Mouse (Mus musculus) stomach, postnatal 0 days (tissue): Measurements from ENCODE around the gene Oprd1. TPM values are rescaled to one million over a fixed set of nuclear protein-coding genes. Genes with fewer than 3 reads are reported as not detected.
A peak's percentile ranks its signal among the peaks of the same experiment; 100 is the strongest.

Experiments
- ATAC-seq: fragments of 200-750 bp; cut with Nextera tagmentation; 2 replicates; pipeline ENCODE4 v1.8.0; 2017; ENCODE audit not compliant: low FRiP score, low TSS enrichment
- DNase-seq: peaks from one replicate; pipeline ENCODE4 v3.0.0-alpha.2; 2016; ENCODE audit warnings: low spot score
- H3K27ac ChIP-seq: fragments of 300-500 bp; sonication (generic); replicated peaks from 2 replicates; pipeline ENCODE4 v1.5.1; 2014; ENCODE audit warnings: mild to moderate bottlenecking, control low read depth
- H3K27me3 ChIP-seq: fragments of 300-500 bp; sonication (generic); 2 replicates; pipeline ENCODE4 v1.6.1; 2014; ENCODE audit warnings: low read length; ENCODE audit not compliant: control insufficient read depth, insufficient read depth
- H3K36me3 ChIP-seq: fragments of 300-500 bp; sonication (generic); 2 replicates; pipeline ENCODE4 v1.6.1; 2014; ENCODE audit warnings: low read length, mixed read lengths; ENCODE audit not compliant: control insufficient read depth, insufficient read depth
- H3K4me1 ChIP-seq: fragments of 300-500 bp; sonication (generic); replicated peaks from 2 replicates; pipeline ENCODE4 v1.6.1; 2014; ENCODE audit warnings: antibody characterized with exemption; ENCODE audit not compliant: control insufficient read depth, insufficient read depth
- H3K4me2 ChIP-seq: fragments of 300-500 bp; sonication (generic); replicated peaks from 2 replicates; pipeline ENCODE4 v1.6.1; 2014; ENCODE audit warnings: low read depth, mild to moderate bottlenecking, control low read depth, moderate library complexity
- H3K4me3 ChIP-seq: fragments of 300-500 bp; sonication (generic); 2 replicates; pipeline ENCODE4 v1.5.1; 2014; ENCODE audit warnings: low read depth, low read length, control low read depth
- H3K9ac ChIP-seq: fragments of 300-500 bp; sonication (generic); 2 replicates; pipeline ENCODE4 v1.6.1; 2014; ENCODE audit warnings: mild to moderate bottlenecking, low read length, control low read depth, mixed read lengths
- H3K9me3 ChIP-seq: fragments of 300-500 bp; sonication (generic); 2 replicates; pipeline ENCODE4 v1.6.1; 2016; ENCODE audit warnings: low read length; ENCODE audit not compliant: control insufficient read depth
- CTCF ChIP-seq: IDR thresholded peaks from 2 replicates; pipeline ENCODE4 v1.5.1; 2016; ENCODE audit warnings: antibody characterized with exemption, low read depth, mild to moderate bottlenecking, moderate library complexity
- EP300 ChIP-seq: optimal IDR thresholded peaks from 2 replicates; pipeline ENCODE3; 2016; ENCODE audit warnings: antibody characterized with exemption
- WGBS: fragments of 180-500 bp; shearing (Covaris S2); extraction: QIAGEN DNeasy Blood & Tissue Kit; methylation state at CpG from one replicate; pipeline ENCODE4 v1.1.7; 2014; 5-methylcytosine and 5-hydroxymethylcytosine counted together
- polyA plus RNA-seq: library from polyadenylated mRNA; unstranded; fragments of >200 nt; fragmentation: Nextera tagmentation; extraction: Ambion mirVana; gene quantifications from 2 replicates; pipeline ENCODE4 v1.2.1, GENCODE M21; 2015

The Oprd1 gene
- polyA plus RNA-seq, 1 experiment from 2014 or later: 0.04 TPM

DNA sequence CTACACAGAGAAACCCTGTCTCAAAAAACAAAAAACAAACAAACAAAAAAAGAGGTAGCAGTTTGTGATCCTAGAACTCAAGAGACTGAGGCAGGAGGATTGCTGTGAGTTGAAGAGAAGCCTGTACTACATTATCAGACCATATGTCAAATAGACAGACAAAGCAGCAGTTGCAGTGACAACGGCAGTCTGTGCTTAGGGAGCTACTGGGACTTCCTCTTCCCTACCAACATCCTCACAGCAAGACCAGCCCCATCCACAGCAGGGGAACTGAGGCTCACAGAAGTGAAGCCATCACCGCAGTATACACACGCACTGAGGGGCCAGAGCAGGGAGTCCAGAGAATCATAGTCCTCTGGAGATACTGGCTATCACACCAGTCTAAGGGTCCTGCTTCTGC is 78.7 kb downstream of the Oprd1 start:
- Histone ChIP-seq H3K9me3 (no peaks in the 10 kb centered on the region), H3K36me3 (no peaks in the 10 kb centered on the region), H3K27ac (peak overlapping the region; percentile 18; the same call in 1 of the 2 replicates), H3K27me3 (no peaks in the 10 kb centered on the region), H3K9ac (no peak overlapping the region), H3K4me2 (no peak overlapping the region), H3K4me3 (no peak overlapping the region), H3K4me1 (no peaks in the 10 kb centered on the region)
- DNase-seq (no peak), ATAC-seq (no peak)
- TF ChIP-seq EP300: no peak
- TF ChIP-seq CTCF: no peak
- 55% methylated on average over 3 of the region's 3 CpGs for WGBS

DNA sequence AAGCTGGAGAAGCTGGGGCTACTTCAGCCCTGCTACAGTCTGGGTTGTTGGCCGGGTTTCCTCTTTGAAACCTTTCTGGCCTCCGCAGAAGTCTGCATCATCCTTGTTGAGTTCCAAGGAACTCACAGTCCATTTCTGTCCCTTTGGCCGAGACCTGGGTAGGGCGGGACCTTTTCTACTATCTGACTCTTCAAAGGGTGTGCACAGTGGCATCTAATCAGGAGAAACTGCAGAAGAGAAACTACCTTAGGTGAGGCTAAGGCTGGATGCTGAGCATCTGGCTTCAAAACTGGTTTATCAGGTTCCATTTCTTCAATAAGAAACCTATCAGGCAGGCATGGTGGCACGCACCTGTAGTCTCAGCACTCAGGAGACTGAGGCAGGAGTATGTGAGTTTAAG is 79.7 kb downstream of the Oprd1 start:
- Histone ChIP-seq H3K9me3 (no peaks in the 10 kb centered on the region), H3K4me2 (no peak overlapping the region), H3K36me3 (no peaks in the 10 kb centered on the region), H3K27ac (peak overlapping the region; percentile 74), H3K4me3 (no peak overlapping the region), H3K27me3 (no peaks in the 10 kb centered on the region), H3K4me1 (no peaks in the 10 kb centered on the region), H3K9ac (no peak overlapping the region)
- ATAC-seq (peak; percentile 85), DNase-seq (peak; percentile 59)
- TF ChIP-seq CTCF: no peak
- TF ChIP-seq EP300: no peak
- 70% methylated on average over 5 of the region's 5 CpGs for WGBS

DNA sequence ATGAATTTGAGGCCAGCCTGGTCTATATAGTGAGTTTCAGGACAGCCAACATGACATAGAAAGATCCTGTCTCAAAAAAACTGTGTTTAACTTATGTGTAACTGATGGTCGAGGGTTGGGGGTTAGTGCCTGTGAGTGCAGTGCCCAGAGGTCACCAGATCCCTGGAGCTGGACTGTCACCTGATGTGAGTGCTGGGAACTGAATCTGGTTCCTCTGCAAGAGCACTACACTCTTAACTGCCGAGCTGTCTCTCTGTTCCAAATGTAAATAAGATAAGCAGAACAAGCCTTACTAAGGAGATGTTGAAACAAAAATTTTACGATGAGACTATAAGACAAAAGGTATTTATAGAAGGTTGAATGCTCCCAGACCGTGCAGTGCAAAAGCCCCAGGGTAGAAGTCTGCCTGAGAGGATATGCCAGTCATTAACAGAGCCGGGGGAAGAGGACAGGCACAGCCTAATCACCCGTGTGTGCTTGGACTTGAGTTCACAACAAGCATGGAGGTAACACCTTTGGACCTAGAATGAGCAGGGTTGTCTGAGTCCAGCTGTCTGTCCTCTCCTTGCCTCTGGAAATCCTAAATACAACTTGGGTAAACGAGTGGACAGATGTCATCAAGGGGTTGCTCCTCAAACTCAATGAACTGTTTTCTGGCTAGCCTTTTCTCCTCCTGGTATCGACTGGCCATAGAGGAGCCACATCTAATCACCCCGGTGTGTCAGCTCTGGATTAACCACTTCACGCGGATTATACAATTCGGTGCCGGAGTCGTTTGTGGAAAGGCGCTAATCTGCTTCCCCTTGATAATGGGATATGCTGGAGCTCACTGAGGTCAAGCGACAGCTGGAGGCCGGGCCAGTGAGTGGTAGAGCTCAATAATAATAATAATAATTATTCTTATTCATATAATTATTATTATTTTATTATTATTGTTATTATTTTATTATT is 81.1 kb downstream of the Oprd1 start:
- Histone ChIP-seq H3K27ac (no peak overlapping the region), H3K36me3 (no peaks in the 10 kb centered on the region), H3K4me2 (no peak overlapping the region), H3K4me3 (no peak overlapping the region), H3K9ac (no peak overlapping the region), H3K9me3 (no peaks in the 10 kb centered on the region), H3K27me3 (no peaks in the 10 kb centered on the region), H3K4me1 (no peaks in the 10 kb centered on the region)
- no peak for DNase-seq
- no peak for TF ChIP-seq CTCF
- TF ChIP-seq EP300: no peak
- 62% methylated on average over 17 of the region's 17 CpGs for WGBS
- no peak for ATAC-seq

DNA sequence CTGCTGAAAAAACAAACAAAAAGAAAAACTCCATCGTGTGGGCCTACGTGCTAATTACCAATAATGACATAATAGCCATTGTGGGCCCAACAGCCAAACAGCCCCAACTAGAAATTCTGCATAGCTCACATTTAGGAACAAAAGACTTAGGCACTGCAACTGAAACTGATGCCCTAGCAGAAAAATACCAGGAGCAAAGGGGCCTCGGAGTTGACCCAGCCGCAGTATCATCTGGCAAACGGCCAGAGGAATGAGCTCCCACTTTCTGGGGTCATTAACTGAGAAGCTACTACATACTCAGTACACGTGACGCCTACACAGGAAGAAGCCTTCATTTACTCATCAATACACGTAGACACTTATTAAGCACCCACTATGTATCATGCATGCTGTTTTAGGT is 82.0 kb downstream of the Oprd1 start:
- no peak for ATAC-seq
- TF ChIP-seq CTCF (no peak), EP300 (no peak)
- WGBS: 53% methylated on average over 8 of the region's 8 CpGs
- no peak for DNase-seq
- no peak overlapping the region for H3K4me2 ChIP-seq
- no peak overlapping the region for H3K9ac ChIP-seq
- no peak overlapping the region for H3K27ac ChIP-seq
- no peaks in the 10 kb centered on the region for H3K27me3 ChIP-seq
- H3K4me3 ChIP-seq: no peak overlapping the region
- no peaks in the 10 kb centered on the region for H3K36me3 ChIP-seq
- no peaks in the 10 kb centered on the region for H3K9me3 ChIP-seq
- no peaks in the 10 kb centered on the region for H3K4me1 ChIP-seq

Other genes starting within 250 kb of the Oprd1 start
- gene Tmem200b, start 222.7 kb downstream of the Oprd1 start, polyA plus RNA-seq: 1.8 and 3.2 TPM in 2 replicates
- gene Gm10300, start 69.8 kb downstream of the Oprd1 start, polyA plus RNA-seq: 0.12 TPM in 1 of 2 replicates, not detected in the other
- gene Epb41, start 69.2 kb downstream of the Oprd1 start, polyA plus RNA-seq: 24.3 and 26.7 TPM in 2 replicates
- gene Ythdf2, start 67.8 kb upstream of the Oprd1 start, polyA plus RNA-seq: 52.6 and 53.8 TPM in 2 replicates
- gene Gmeb1, start 117.1 kb upstream of the Oprd1 start, polyA plus RNA-seq: 11.2 and 11.4 TPM in 2 replicates
- 23.9 and 24.0 TPM in 2 replicates for gene Taf12, start 129.9 kb upstream of the Oprd1 start, polyA plus RNA-seq
- 2.3 and 2.6 TPM in 2 replicates for gene Rab42, start 158.9 kb upstream of the Oprd1 start, polyA plus RNA-seq
- gene Trnau1ap, start 185.1 kb upstream of the Oprd1 start, polyA plus RNA-seq: 45.5 and 45.7 TPM in 2 replicates
- gene Rcc1, start 209.1 kb upstream of the Oprd1 start, polyA plus RNA-seq: 23.4 and 25.2 TPM in 2 replicates